Mouse (Mus musculus): ENCODE measurements around the gene Hdgfl1. TPM values are rescaled to one million over a fixed set of nuclear protein-coding genes. Genes with fewer than 3 reads are reported as not detected.

Hdgfl1 gene
- polyA plus RNA-seq (2015; fragmentation: Nextera tagmentation; extraction: Ambion mirVana): not detected in 2 replicates

DNA sequence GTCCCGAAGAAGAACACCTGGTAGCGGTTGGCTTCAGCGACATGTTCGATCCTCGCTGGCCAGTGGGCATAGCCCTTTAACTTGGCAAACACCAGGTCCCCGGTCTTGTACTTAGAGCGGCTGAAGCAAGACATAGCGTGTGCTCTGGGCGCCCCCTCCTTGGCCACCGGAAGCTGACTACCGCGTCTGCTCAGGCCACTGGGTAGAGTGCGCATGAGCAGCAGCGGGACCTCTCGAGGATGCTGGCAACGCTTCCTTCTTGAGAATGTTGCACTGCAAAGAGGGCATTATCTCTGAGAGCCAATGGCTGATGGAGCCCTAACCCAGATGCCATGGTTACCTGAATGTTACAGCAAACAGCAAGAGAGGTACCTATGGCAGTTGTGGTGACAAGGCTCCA is at the start of gene Hdgfl1:
Gene Hdgfl1 (minus strand): TSS at position 211 of the 400 bp plus-strand sequence.
- Histone ChIP-seq H3K27ac (no peak within 1 kb of the TSS), H3K4me2 (no peak within 1 kb of the TSS), H3K27me3 (no peaks in the 10 kb centered on the region), H3K36me3 (no peaks in the 10 kb centered on the region), H3K4me3 (no peak within 1 kb of the TSS), H3K9ac (no peak within 1 kb of the TSS), H3K9me3 (no peaks in the 10 kb centered on the region), H3K4me1 (no peaks in the 10 kb centered on the region)
- WGBS: 93% methylated on average over 16 of the region's 16 CpGs
- no peak for ATAC-seq (ENCODE audit: borderline replicate concordance, extremely low read depth, low FRiP score, low TSS enrichment)

- ATAC-seq (ENCODE audit: borderline replicate concordance, extremely low read depth, low FRiP score, low TSS enrichment): no peak
- Histone ChIP-seq H3K9ac (no peak overlapping the region), H3K36me3 (no peaks in the 10 kb centered on the region), H3K27ac (no peak overlapping the region), H3K4me3 (no peak overlapping the region), H3K27me3 (no peaks in the 10 kb centered on the region), H3K4me1 (no peaks in the 10 kb centered on the region), H3K4me2 (no peak overlapping the region), H3K9me3 (no peaks in the 10 kb centered on the region)
- 43% methylated on average over 3 of the region's 3 CpGs for WGBS
Measured at GRCm38 (mm10) chr13:26795460-26795859, 25.5 kb upstream of the Hdgfl1 start.

DNA sequence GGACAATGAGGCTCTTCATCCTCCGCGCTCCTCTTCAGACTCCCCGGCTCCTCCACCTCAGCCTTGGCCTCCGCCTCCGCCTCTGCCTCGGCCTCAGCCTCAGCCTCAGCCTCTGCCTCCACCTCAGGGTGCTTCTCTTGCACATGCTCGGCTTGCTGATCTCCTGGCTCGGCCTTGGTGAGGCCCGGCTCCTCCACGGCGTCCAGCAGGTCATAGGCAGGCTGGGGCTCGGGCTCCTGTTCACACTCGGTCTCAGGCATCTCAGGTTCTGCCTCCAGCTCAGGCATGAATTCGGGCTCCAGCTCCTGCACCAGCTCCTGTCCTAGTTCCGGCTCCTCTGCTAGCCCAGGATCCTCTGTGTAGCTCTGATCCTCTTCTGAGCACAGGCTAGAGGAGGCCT is 541 bp downstream of the Hdgfl1 start:
- WGBS: 94% methylated on average over 15 of the region's 15 CpGs
- Histone ChIP-seq H3K9me3 (no peaks in the 10 kb centered on the region), H3K4me2 (no peak overlapping the region), H3K27me3 (no peaks in the 10 kb centered on the region), H3K27ac (no peak overlapping the region), H3K36me3 (no peaks in the 10 kb centered on the region), H3K4me1 (no peaks in the 10 kb centered on the region), H3K9ac (no peak overlapping the region), H3K4me3 (no peak overlapping the region)
- ATAC-seq (ENCODE audit: borderline replicate concordance, extremely low read depth, low FRiP score, low TSS enrichment): no peak

- H3K4me1 ChIP-seq: no peaks in the 10 kb centered on the region
- H3K4me2 ChIP-seq: no peak overlapping the region
- no peak overlapping the region for H3K4me3 ChIP-seq
- no peak for ATAC-seq (ENCODE audit: borderline replicate concordance, extremely low read depth, low FRiP score, low TSS enrichment)
- no peak overlapping the region for H3K9ac ChIP-seq
- H3K36me3 ChIP-seq: no peaks in the 10 kb centered on the region
- WGBS: 66% methylated on average over 12 of the region's 12 CpGs
- H3K9me3 ChIP-seq: no peaks in the 10 kb centered on the region
- H3K27ac ChIP-seq: no peak overlapping the region
- H3K27me3 ChIP-seq: no peaks in the 10 kb centered on the region
Measured at GRCm38 (mm10) chr13:26761966-26762803, 7.8 kb downstream of the Hdgfl1 start.

- no peak for ATAC-seq (ENCODE audit: borderline replicate concordance, extremely low read depth, low FRiP score, low TSS enrichment)
Measured at GRCm38 (mm10) chr13:26752863-26753262, 17.1 kb downstream of the Hdgfl1 start.

GRCm38 (mm10) chr13:26752414-26752813 is 17.6 kb downstream of the Hdgfl1 start:
- Histone ChIP-seq H3K27me3 (no peaks in the 10 kb centered on the region), H3K4me1 (no peaks in the 10 kb centered on the region), H3K4me3 (no peak overlapping the region), H3K4me2 (no peak overlapping the region), H3K27ac (no peak overlapping the region), H3K9me3 (no peaks in the 10 kb centered on the region), H3K36me3 (no peaks in the 10 kb centered on the region), H3K9ac (no peak overlapping the region)
- ATAC-seq (ENCODE audit: borderline replicate concordance, extremely low read depth, low FRiP score, low TSS enrichment): no peak
- WGBS: 89% methylated on average over 1 of the region's 1 CpGs

More at GRCm38 (mm10) chr13:26752863-26753262, 17.1 kb downstream of the Hdgfl1 start:
- H3K4me2 ChIP-seq: no peak overlapping the region
- no peaks in the 10 kb centered on the region for H3K9me3 ChIP-seq
- no peaks in the 10 kb centered on the region for H3K4me1 ChIP-seq
- H3K9ac ChIP-seq: no peak overlapping the region
- H3K4me3 ChIP-seq: no peak overlapping the region
- no peaks in the 10 kb centered on the region for H3K27me3 ChIP-seq
- H3K36me3 ChIP-seq: no peaks in the 10 kb centered on the region
- no peak overlapping the region for H3K27ac ChIP-seq

DNA sequence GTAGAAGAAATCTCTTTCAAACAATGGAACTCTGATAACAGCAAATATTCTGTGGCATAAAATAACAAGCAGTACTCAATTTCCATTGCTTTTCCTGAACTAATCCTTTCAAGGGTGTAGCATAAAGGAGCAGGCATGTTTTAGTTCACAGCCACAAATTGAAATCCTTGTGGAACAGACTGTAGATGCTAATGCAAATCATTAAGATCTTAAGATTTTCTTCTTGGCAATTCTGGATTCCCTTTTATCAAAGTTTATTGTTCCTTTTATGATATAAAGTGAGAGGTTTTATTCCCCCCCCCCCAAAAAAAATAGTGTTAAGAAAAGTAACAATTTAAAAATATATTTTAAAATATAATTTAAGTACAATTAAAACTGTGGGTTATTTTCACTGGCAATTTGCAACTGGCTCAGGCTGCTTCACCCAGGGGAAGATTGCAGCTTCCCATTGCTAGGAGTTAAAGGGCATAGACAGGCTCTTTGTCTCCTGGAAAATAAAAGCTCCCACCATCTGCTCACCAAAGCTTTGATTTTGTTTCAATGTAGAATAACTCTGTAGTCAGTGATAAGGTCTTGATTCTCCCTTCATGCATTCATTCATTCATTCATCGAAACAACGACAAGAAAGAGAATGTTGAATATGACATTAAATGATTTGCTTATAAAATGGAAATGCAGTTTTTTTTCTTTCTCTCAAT is 24.1 kb downstream of the Hdgfl1 start:
- Histone ChIP-seq H3K27me3 (no peaks in the 10 kb centered on the region), H3K4me1 (no peaks in the 10 kb centered on the region), H3K9me3 (no peaks in the 10 kb centered on the region), H3K4me3 (no peak overlapping the region), H3K9ac (no peak overlapping the region), H3K27ac (no peak overlapping the region), H3K4me2 (no peak overlapping the region), H3K36me3 (no peaks in the 10 kb centered on the region)
- WGBS: 94% methylated on average over 2 of the region's 2 CpGs
- ATAC-seq (ENCODE audit: borderline replicate concordance, extremely low read depth, low FRiP score, low TSS enrichment): no peak

- 79% methylated on average over 5 of the region's 5 CpGs for WGBS
- Histone ChIP-seq H3K9me3 (no peaks in the 10 kb centered on the region), H3K4me2 (no peak overlapping the region), H3K36me3 (no peaks in the 10 kb centered on the region), H3K4me1 (no peaks in the 10 kb centered on the region), H3K27me3 (no peaks in the 10 kb centered on the region), H3K4me3 (no peak overlapping the region), H3K27ac (no peak overlapping the region), H3K9ac (no peak overlapping the region)
- ATAC-seq (ENCODE audit: borderline replicate concordance, extremely low read depth, low FRiP score, low TSS enrichment): no peak
Measured at GRCm38 (mm10) chr13:26745059-26745759, 24.8 kb downstream of the Hdgfl1 start.

- no peaks in the 10 kb centered on the region for H3K4me1 ChIP-seq
- H3K36me3 ChIP-seq: no peaks in the 10 kb centered on the region
- H3K4me3 ChIP-seq: no peak overlapping the region
- H3K27me3 ChIP-seq: no peaks in the 10 kb centered on the region
- no peak for ATAC-seq (ENCODE audit: borderline replicate concordance, extremely low read depth, low FRiP score, low TSS enrichment)
- H3K9ac ChIP-seq: no peak overlapping the region
- H3K27ac ChIP-seq: no peak overlapping the region
- 46% methylated on average over 1 of the region's 1 CpGs for WGBS
- H3K9me3 ChIP-seq: no peaks in the 10 kb centered on the region
- no peak overlapping the region for H3K4me2 ChIP-seq
Measured at GRCm38 (mm10) chr13:26744068-26744467, 25.9 kb downstream of the Hdgfl1 start.

DNA sequence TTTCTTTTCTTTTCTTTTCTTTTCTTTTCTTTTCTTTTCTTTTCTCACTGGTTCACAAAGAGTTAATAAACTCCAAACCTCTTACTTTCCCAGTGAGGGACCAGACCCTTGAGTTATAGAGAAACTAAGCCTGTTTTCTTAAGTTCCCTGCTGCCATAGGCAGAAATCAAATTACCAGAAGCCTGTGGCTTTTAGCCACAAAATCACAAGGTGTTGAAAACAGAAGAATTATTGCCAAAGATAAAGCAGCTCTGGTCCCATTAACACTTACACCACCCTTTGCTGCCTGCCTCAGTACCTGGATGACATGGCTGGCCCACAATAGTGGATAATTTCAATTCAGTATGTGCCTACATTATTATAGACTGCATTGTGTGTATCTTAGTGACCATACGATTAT is 35.0 kb downstream of the Hdgfl1 start:
- Histone ChIP-seq H3K9ac (no peak overlapping the region), H3K4me2 (no peak overlapping the region), H3K27me3 (no peaks in the 10 kb centered on the region), H3K4me1 (no peaks in the 10 kb centered on the region), H3K36me3 (no peaks in the 10 kb centered on the region), H3K9me3 (no peaks in the 10 kb centered on the region), H3K4me3 (no peak overlapping the region), H3K27ac (no peak overlapping the region)
- 75% methylated on average over 1 of the region's 1 CpGs for WGBS
- ATAC-seq (ENCODE audit: borderline replicate concordance, extremely low read depth, low FRiP score, low TSS enrichment): no peak

DNA sequence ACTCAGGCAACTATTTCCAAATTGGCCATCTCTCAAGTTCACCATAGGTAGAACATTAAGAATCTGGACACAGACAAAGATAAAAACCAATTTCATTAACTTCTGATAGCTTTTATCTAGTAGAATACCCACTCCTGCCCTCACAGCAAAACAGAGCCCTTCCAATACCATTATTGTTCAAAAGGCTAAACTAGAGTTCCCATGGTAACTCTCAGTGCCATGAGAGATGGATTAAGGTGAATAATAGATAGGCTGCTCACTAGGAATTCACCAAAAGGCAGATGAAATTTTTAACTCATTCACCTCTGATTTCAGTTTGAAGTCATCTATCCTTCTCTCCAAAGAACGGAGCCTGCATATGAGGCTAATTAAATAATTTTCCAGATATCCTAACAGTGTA is 45.7 kb downstream of the Hdgfl1 start:
- Histone ChIP-seq H3K4me3 (no peak overlapping the region), H3K4me2 (no peak overlapping the region), H3K9ac (no peak overlapping the region), H3K4me1 (no peaks in the 10 kb centered on the region), H3K27me3 (no peaks in the 10 kb centered on the region), H3K36me3 (no peaks in the 10 kb centered on the region), H3K27ac (no peak overlapping the region), H3K9me3 (no peaks in the 10 kb centered on the region)
- no peak for ATAC-seq (ENCODE audit: borderline replicate concordance, extremely low read depth, low FRiP score, low TSS enrichment)
- 98% methylated on average over 1 of the region's 1 CpGs for WGBS

GRCm38 (mm10) chr13:26721333-26721732 is 48.6 kb downstream of the Hdgfl1 start:
- H3K4me3 ChIP-seq: no peak overlapping the region
- no peaks in the 10 kb centered on the region for H3K36me3 ChIP-seq
- H3K27me3 ChIP-seq: no peaks in the 10 kb centered on the region
- ATAC-seq (ENCODE audit: borderline replicate concordance, extremely low read depth, low FRiP score, low TSS enrichment): no peak
- H3K4me1 ChIP-seq: no peaks in the 10 kb centered on the region
- peak overlapping the region; percentile 8; the same call in 1 of the 2 replicates for H3K27ac ChIP-seq
- no peak overlapping the region for H3K4me2 ChIP-seq
- no peaks in the 10 kb centered on the region for H3K9me3 ChIP-seq
- 10% methylated on average over 6 of the region's 6 CpGs for WGBS
- no peak overlapping the region for H3K9ac ChIP-seq

Data from lung, embryonic 15.5 days (tissue).